Mouse (Mus musculus) heart, postnatal 0 days (tissue): ENCODE measurements around the gene Armcx4.

Experiments
- CTCF ChIP-seq: IDR thresholded peaks from 2 replicates; pipeline ENCODE4 v1.5.1; 2016; ENCODE audit warnings: antibody characterized with exemption, control low read depth, low read depth
- EP300 ChIP-seq: IDR thresholded peaks from 2 replicates; pipeline ENCODE4 v1.6.1; 2016; ENCODE audit warnings: antibody characterized with exemption, low read depth

DNA sequence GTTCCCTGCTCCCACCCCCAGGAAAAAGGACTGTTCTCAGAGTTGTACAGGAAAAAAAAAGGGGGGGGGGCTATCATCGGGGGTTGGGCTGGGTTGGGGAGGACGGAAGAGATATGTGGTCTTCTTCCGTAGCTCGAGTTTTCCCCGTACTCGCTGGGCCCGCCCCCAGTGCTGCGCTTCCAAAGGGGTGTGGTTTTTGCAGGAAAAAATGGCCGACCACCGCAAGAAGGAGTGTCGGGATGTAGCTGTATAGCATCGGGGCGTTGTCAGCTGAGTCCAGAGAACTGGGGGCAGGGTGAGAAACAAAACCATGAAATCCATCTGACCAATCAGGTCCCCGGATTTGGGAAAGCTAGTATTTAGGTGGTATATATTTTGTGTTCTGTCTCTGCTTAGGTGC is 32.2 kb downstream of the Armcx4 start:
- TF ChIP-seq CTCF (no peak), EP300 (no peak)
